Mouse (Mus musculus) forelimb bud, embryonic 11.5 days (tissue): ENCODE data around the gene Ccdc78.
"Not testable (repeated sequence)": the region's sequence is repeated elsewhere in the genome, so short reads cannot be mapped to it uniquely, and the experiment has no call there.

Experiments
- DNase-seq: peaks from one replicate; pipeline ENCODE4 v3.0.0-alpha.2; 2012; ENCODE audit warnings: low read depth, low spot score

Ccdc78 gene

GRCm38 (mm10) chr17:25783086-25783485, 3.3 kb upstream of the Ccdc78 start:
- no peak for DNase-seq

- no peak for DNase-seq
Observed at GRCm38 (mm10) chr17:25783861-25784574, 2.4 kb upstream of the Ccdc78 start.

- DNase-seq: peak; percentile 98
Observed at GRCm38 (mm10) chr17:25785281-25785745, 1.1 kb upstream of the Ccdc78 start, which contains the start of gene Haghl. Gene Haghl, minus strand, starts transcription at chr17:25785673.

GRCm38 (mm10) chr17:25786781-25787504, 563 bp downstream of the Ccdc78 start:
- no peak for DNase-seq

GRCm38 (mm10) chr17:25791320-25791842, 5.0 kb downstream of the Ccdc78 start:
- no peak for DNase-seq

- DNase-seq: peak; percentile 81
Observed at GRCm38 (mm10) chr17:25791843-25792527, 5.6 kb downstream of the Ccdc78 start.

- DNase-seq: peak; percentile 46
Observed at GRCm38 (mm10) chr17:25792615-25793014, 6.2 kb downstream of the Ccdc78 start, which contains the start of gene Fam173a. Gene Fam173a, minus strand, starts transcription at chr17:25792901.

GRCm38 (mm10) chr17:25794197-25794596, 7.8 kb downstream of the Ccdc78 start:
- DNase-seq: no peak

- DNase-seq: no peak
Observed at GRCm38 (mm10) chr17:25794998-25795397, 8.6 kb downstream of the Ccdc78 start.

GRCm38 (mm10) chr17:25795609-25796092, 9.3 kb downstream of the Ccdc78 start, which contains the start of gene AC134908.4:
Gene AC134908.4, minus strand, starts transcription at chr17:25795659.
- peak; percentile 54 for DNase-seq

- no peak for DNase-seq
Observed at GRCm38 (mm10) chr17:25796211-25796771, 9.9 kb downstream of the Ccdc78 start.

GRCm38 (mm10) chr17:25796951-25797369, 10.6 kb downstream of the Ccdc78 start, which contains the start of gene Metrn:
Gene Metrn, minus strand, starts transcription at chr17:25797136.
- peak; percentile 85 for DNase-seq

GRCm38 (mm10) chr17:25801029-25801428, 14.6 kb downstream of the Ccdc78 start:
- peak; percentile 73 for DNase-seq

GRCm38 (mm10) chr17:25802825-25803517, 16.6 kb downstream of the Ccdc78 start:
- no peak for DNase-seq

- no peak for DNase-seq
Observed at GRCm38 (mm10) chr17:25806507-25806906, 20.1 kb downstream of the Ccdc78 start.

- not testable (repeated sequence) for DNase-seq
Observed at GRCm38 (mm10) chr17:25807452-25807851, 21.1 kb downstream of the Ccdc78 start.

GRCm38 (mm10) chr17:25808028-25808427, 21.6 kb downstream of the Ccdc78 start:
- no peak for DNase-seq

- peak; percentile 59 for DNase-seq
Observed at GRCm38 (mm10) chr17:25808789-25809605, 22.6 kb downstream of the Ccdc78 start, which contains the start of gene Fbxl16. Gene Fbxl16, plus strand, starts transcription at chr17:25809085.

- DNase-seq: no peak
Observed at GRCm38 (mm10) chr17:25809606-25810340, 23.4 kb downstream of the Ccdc78 start.
